Mouse (Mus musculus) gastrocnemius, adult 18-20 months (tissue): Measurements from ENCODE around the gene Tph2. TPM values are rescaled to one million over a fixed set of nuclear protein-coding genes. Genes with fewer than 3 reads are reported as not detected.

Experiments used
- DNase-seq: peaks from one replicate; pipeline ENCODE4 v3.0.0; 2021; ENCODE audit warnings: low spot score
- total RNA-seq, 2 experiments: library from RNA; stranded (reverse); gene quantifications; 2 replicates each; pipeline ENCODE4 v1.2.3; 2021

The Tph2 gene
- total RNA-seq, 2 experiments from 2014 or later = 0.17 TPM; not detected in 1

GRCm38 (mm10) chr10:115143641-115144040, 41.2 kb downstream of the Tph2 start:
- no peak for DNase-seq

- DNase-seq = no peak
Observed at GRCm38 (mm10) chr10:115137016-115137415, 47.8 kb downstream of the Tph2 start.

- no peak for DNase-seq
Observed at GRCm38 (mm10) chr10:115127907-115128306, 56.9 kb downstream of the Tph2 start.

- no peak for DNase-seq
Observed at GRCm38 (mm10) chr10:115125550-115125949, 59.3 kb downstream of the Tph2 start.

- no peak for DNase-seq
Observed at GRCm38 (mm10) chr10:115125027-115125426, 59.8 kb downstream of the Tph2 start.

- no peak for DNase-seq
Observed at GRCm38 (mm10) chr10:115107666-115108540, 76.9 kb downstream of the Tph2 start.

GRCm38 (mm10) chr10:115104175-115104574, 80.6 kb downstream of the Tph2 start:
- peak; percentile 18 for DNase-seq

- peak; percentile 52 for DNase-seq
Observed at GRCm38 (mm10) chr10:115099890-115100580, 84.8 kb downstream of the Tph2 start.

- peak; percentile 32 for DNase-seq
Observed at GRCm38 (mm10) chr10:115097163-115097562, 87.7 kb downstream of the Tph2 start.

- no peak for DNase-seq
Observed at GRCm38 (mm10) chr10:115096191-115096590, 88.6 kb downstream of the Tph2 start.

GRCm38 (mm10) chr10:115078232-115078631, 106.6 kb downstream of the Tph2 start:
- no peak for DNase-seq

GRCm38 (mm10) chr10:115069123-115069911, 115.5 kb downstream of the Tph2 start:
- no peak for DNase-seq

- no peak for DNase-seq
Observed at GRCm38 (mm10) chr10:115063936-115064335, 120.9 kb downstream of the Tph2 start.

GRCm38 (mm10) chr10:115061498-115061897, 123.3 kb downstream of the Tph2 start:
- no peak for DNase-seq

GRCm38 (mm10) chr10:115060759-115061158, 124.1 kb downstream of the Tph2 start:
- no peak for DNase-seq

GRCm38 (mm10) chr10:115051602-115052001, 133.2 kb downstream of the Tph2 start:
- no peak for DNase-seq

- no peak for DNase-seq
Observed at GRCm38 (mm10) chr10:115050674-115051073, 134.1 kb downstream of the Tph2 start.

GRCm38 (mm10) chr10:115050178-115050577, 134.6 kb downstream of the Tph2 start:
- no peak for DNase-seq

- no peak for DNase-seq
Observed at GRCm38 (mm10) chr10:115048565-115048964, 136.3 kb downstream of the Tph2 start.

GRCm38 (mm10) chr10:115035748-115036147, 149.1 kb downstream of the Tph2 start:
- DNase-seq = no peak
